Mouse (Mus musculus): ENCODE measurements around the gene Coq4. TPM values are rescaled to one million over a fixed set of nuclear protein-coding genes. Genes with fewer than 3 reads are reported as not detected.
A peak's percentile ranks its signal among the peaks of the same experiment; 100 is the strongest.

Gene Coq4
- polyA plus RNA-seq, 1 experiment from 2014 or later, result 34.3 TPM

GRCm38 (mm10) chr2:29803400-29803831, 16.1 kb downstream of the Coq4 start:
- Histone ChIP-seq H3K4me2 (peak overlapping the region; percentile 89), H3K27me3 (no peaks in the 10 kb centered on the region), H3K36me3 (peaks cover 45% of the 10 kb centered on the region), H3K9ac (peak overlapping the region; percentile 97), H3K9me3 (no peaks in the 10 kb centered on the region), H3K4me1 (replicated peaks) (peaks cover 18% of the 10 kb centered on the region), H3K27ac (replicated peaks) (peak overlapping the region; percentile 95), H3K4me3 (peak overlapping the region; percentile 95)
- ATAC-seq (ENCODE audit: low read depth), result peak; percentile 43
- 23% methylated on average over 6 of the region's 6 CpGs for WGBS

- no peak overlapping the region for H3K9ac ChIP-seq
- H3K9me3 ChIP-seq, result no peaks in the 10 kb centered on the region
- H3K4me2 ChIP-seq, result no peak overlapping the region
- peaks cover 19% of the 10 kb centered on the region for H3K4me1 ChIP-seq (replicated peaks)
- peaks cover 60% of the 10 kb centered on the region for H3K36me3 ChIP-seq
- WGBS, result 84% methylated on average over 11 of the region's 11 CpGs
- no peak for ATAC-seq (ENCODE audit: low read depth)
- no peak overlapping the region for H3K4me3 ChIP-seq
- no peaks in the 10 kb centered on the region for H3K27me3 ChIP-seq
- no peak overlapping the region for H3K27ac ChIP-seq (replicated peaks)
These were observed 28.5 kb downstream of the Coq4 start for GRCm38 (mm10) chr2:29815678-29816371.

GRCm38 (mm10) chr2:29817426-29818232, 30.3 kb downstream of the Coq4 start:
- Histone ChIP-seq H3K27ac (replicated peaks) (peak overlapping the region; percentile 30), H3K9ac (no peak overlapping the region), H3K36me3 (peaks cover 42% of the 10 kb centered on the region), H3K27me3 (no peaks in the 10 kb centered on the region), H3K4me3 (no peak overlapping the region), H3K9me3 (no peaks in the 10 kb centered on the region), H3K4me2 (peak overlapping the region; percentile 21; the same call in 1 of the 2 replicates), H3K4me1 (replicated peaks) (peaks cover 22% of the 10 kb centered on the region)
- peak; percentile 69 for ATAC-seq (ENCODE audit: low read depth)
- WGBS, result 35% methylated on average over 8 of the region's 8 CpGs

DNA sequence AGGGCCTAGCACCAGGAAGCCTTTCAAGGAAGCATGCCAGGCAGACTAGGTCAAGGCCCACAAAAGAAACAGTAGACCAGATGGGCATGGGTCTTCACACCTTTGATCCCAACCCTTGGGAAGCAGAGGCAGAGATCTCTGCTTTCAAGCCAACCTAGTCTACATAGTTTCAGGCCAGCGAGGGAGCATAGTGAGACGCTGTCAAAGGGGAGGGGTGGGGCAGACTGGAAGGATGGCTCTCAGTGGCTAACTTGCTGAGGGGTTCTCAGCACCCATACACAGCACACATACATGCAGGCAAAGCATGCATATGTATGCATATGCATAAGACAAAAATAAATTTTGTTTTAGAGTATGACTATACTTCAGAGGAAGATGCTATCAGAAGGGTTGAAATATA, 32.1 kb downstream of the Coq4 start:
- Histone ChIP-seq H3K9ac (peak overlapping the region; percentile 76), H3K4me1 (replicated peaks) (peaks cover 22% of the 10 kb centered on the region), H3K27me3 (no peaks in the 10 kb centered on the region), H3K4me3 (no peak overlapping the region), H3K27ac (replicated peaks) (peak overlapping the region; percentile 98), H3K4me2 (peak overlapping the region; percentile 71), H3K9me3 (no peaks in the 10 kb centered on the region), H3K36me3 (peaks cover 25% of the 10 kb centered on the region)
- 5% methylated on average over 2 of the region's 2 CpGs for WGBS
- no peak for ATAC-seq (ENCODE audit: low read depth)

- Histone ChIP-seq H3K9me3 (no peaks in the 10 kb centered on the region), H3K4me1 (replicated peaks) (peaks cover 22% of the 10 kb centered on the region), H3K4me2 (peak within 1 kb of the TSS; percentile 71), H3K4me3 (peak within 1 kb of the TSS; percentile 42), H3K27ac (replicated peaks) (peak within 1 kb of the TSS; percentile 98), H3K36me3 (peaks cover 16% of the 10 kb centered on the region), H3K27me3 (no peaks in the 10 kb centered on the region), H3K9ac (peak within 1 kb of the TSS; percentile 76)
- peak; percentile 83 for ATAC-seq (ENCODE audit: low read depth)
- 1% methylated on average over 35 of the region's 35 CpGs for WGBS
These were observed 32.9 kb downstream of the Coq4 start, which contains the start of gene Urm1 for GRCm38 (mm10) chr2:29820025-29820817. Urm1 (plus strand) TSS chr2:29820075.

DNA sequence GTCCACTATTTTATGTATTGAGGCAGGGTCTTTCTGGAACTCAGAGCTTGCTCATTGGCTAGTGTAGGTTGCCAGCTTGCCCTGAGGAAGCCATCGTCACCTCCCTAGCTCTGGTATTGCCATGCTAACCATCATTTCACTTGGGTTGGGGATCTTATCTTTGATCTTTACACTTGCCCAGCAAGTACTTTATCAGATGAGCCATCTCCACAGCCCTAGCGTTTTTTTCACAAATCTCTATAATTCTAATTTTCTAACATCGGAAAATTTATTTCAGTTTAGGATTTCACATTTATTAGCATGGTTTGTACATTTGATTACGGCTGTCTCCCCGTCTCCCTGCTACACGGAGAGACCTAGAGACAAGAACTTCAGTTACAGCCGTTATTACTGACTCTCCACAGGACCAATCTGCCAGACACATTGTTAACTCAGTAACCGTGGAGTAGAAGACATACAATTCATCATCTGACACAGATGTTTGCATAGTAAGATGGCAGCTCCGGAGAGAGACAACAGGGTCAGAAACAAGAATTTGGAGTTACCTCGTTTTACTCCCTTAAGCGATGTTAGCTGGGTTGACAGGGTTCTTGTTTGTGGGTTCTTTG, 39.1 kb downstream of the Coq4 start:
- no peaks in the 10 kb centered on the region for H3K27me3 ChIP-seq
- H3K4me3 ChIP-seq, result peak overlapping the region; percentile 93
- H3K4me2 ChIP-seq, result peak overlapping the region; percentile 74
- no peaks in the 10 kb centered on the region for H3K9me3 ChIP-seq
- H3K9ac ChIP-seq, result peak overlapping the region; percentile 82
- peaks cover 22% of the 10 kb centered on the region for H3K4me1 ChIP-seq (replicated peaks)
- peaks cover 5% of the 10 kb centered on the region; the same call in 1 of the 2 replicates for H3K36me3 ChIP-seq
- WGBS, result 5% methylated on average over 11 of the region's 11 CpGs
- ATAC-seq (ENCODE audit: low read depth), result peak; percentile 56; the same call in 1 of the 2 replicates
- H3K27ac ChIP-seq (replicated peaks), result peak overlapping the region; percentile 96

GRCm38 (mm10) chr2:29826926-29827708, 39.8 kb downstream of the Coq4 start:
- Histone ChIP-seq H3K4me1 (replicated peaks) (peaks cover 22% of the 10 kb centered on the region), H3K4me3 (peak overlapping the region; percentile 93), H3K4me2 (peak overlapping the region; percentile 88), H3K27me3 (no peaks in the 10 kb centered on the region), H3K9ac (peak overlapping the region; percentile 85), H3K36me3 (peaks cover 5% of the 10 kb centered on the region; the same call in 1 of the 2 replicates), H3K9me3 (no peaks in the 10 kb centered on the region), H3K27ac (replicated peaks) (peak overlapping the region; percentile 96)
- WGBS, result under 1% methylated on average over 48 of the region's 48 CpGs
- peak; percentile 97 for ATAC-seq (ENCODE audit: low read depth)

- H3K27ac ChIP-seq (replicated peaks), result peak overlapping the region; percentile 56; the same call in 1 of the 2 replicates
- H3K9ac ChIP-seq, result peak overlapping the region; percentile 85
- peak overlapping the region; percentile 93 for H3K4me3 ChIP-seq
- H3K36me3 ChIP-seq, result peaks cover 8% of the 10 kb centered on the region; the same call in 1 of the 2 replicates
- WGBS, result 5% methylated on average over 12 of the region's 12 CpGs
- H3K27me3 ChIP-seq, result no peaks in the 10 kb centered on the region
- peaks cover 22% of the 10 kb centered on the region for H3K4me1 ChIP-seq (replicated peaks)
- peak overlapping the region; percentile 88 for H3K4me2 ChIP-seq
- ATAC-seq (ENCODE audit: low read depth), result 0 out of 2 replicates have a peak, but pooled peaks have one; percentile 2
- H3K9me3 ChIP-seq, result no peaks in the 10 kb centered on the region
These were observed 40.4 kb downstream of the Coq4 start for GRCm38 (mm10) chr2:29827709-29828024.

GRCm38 (mm10) chr2:29831106-29831505, 43.8 kb downstream of the Coq4 start:
- Histone ChIP-seq H3K4me1 (replicated peaks) (peaks cover 37% of the 10 kb centered on the region), H3K4me3 (no peak overlapping the region), H3K4me2 (no peak overlapping the region), H3K9me3 (no peaks in the 10 kb centered on the region), H3K27me3 (no peaks in the 10 kb centered on the region), H3K9ac (no peak overlapping the region), H3K36me3 (peaks cover 23% of the 10 kb centered on the region), H3K27ac (replicated peaks) (no peak overlapping the region)
- no peak for ATAC-seq (ENCODE audit: low read depth)
- WGBS, result 85% methylated on average over 4 of the region's 4 CpGs

- Histone ChIP-seq H3K9ac (no peak overlapping the region), H3K36me3 (peaks cover 35% of the 10 kb centered on the region), H3K27me3 (no peaks in the 10 kb centered on the region), H3K4me2 (no peak overlapping the region), H3K4me3 (no peak overlapping the region), H3K4me1 (replicated peaks) (peaks cover 38% of the 10 kb centered on the region), H3K9me3 (no peaks in the 10 kb centered on the region), H3K27ac (replicated peaks) (no peak overlapping the region)
- 93% methylated on average over 5 of the region's 5 CpGs for WGBS
- ATAC-seq (ENCODE audit: low read depth), result no peak
These were observed 46.5 kb downstream of the Coq4 start for GRCm38 (mm10) chr2:29833796-29834195.

Data from neural tube, embryonic 13.5 days (tissue).